Mouse (Mus musculus): ENCODE data around the gene Mthfd1l.

- TF ChIP-seq EP300 (IDR thresholded peaks at IDR 0.05; ENCODE audit: low read length) (no peak), CTCF (conservative IDR thresholded peaks at IDR 0.05 in 1 of 2, IDR thresholded peaks at IDR 0.05 in 1 of 2; ENCODE audit: low read depth in 2 of 2, low read length in 2 of 2) (no peak), TCF12 (IDR thresholded peaks at IDR 0.05; ENCODE audit: low read depth, low read length) (no peak), UBTF (IDR thresholded peaks at IDR 0.05; ENCODE audit: low read depth, low read length) (no peak), MAX (IDR thresholded peaks at IDR 0.05; ENCODE audit: low read length) (no peak), HCFC1 (IDR thresholded peaks at IDR 0.05; ENCODE audit: low read depth, low read length) (no peak), POLR2A (IDR thresholded peaks at IDR 0.05; ENCODE audit: low read depth, low read length) (no peak), E2F4 (IDR thresholded peaks at IDR 0.05; ENCODE audit: insufficient replicate concordance, low read depth, low read length) (no peak), MYC (IDR thresholded peaks at IDR 0.05; ENCODE audit: low read depth, low read length) (no peak), ELF1 (IDR thresholded peaks at IDR 0.05; ENCODE audit: low read depth, low read length) (no peak), USF1 (IDR thresholded peaks at IDR 0.05; ENCODE audit: low read depth, low read length) (no peak)
These were observed 170.5 kb downstream of the Mthfd1l start for GRCm38 (mm10) chr10:4143381-4143780.
